ENCODE assay signal across 16 mouse cellular contexts in genomic region chr6:125590471-125590870, GRCm38 (mm10).
"Had no signal": no experiment of that assay in that cellular context is flagged by ENCODE, and none has a peak within 500 bp of the region (broad histone marks: within the 10 kb centered on the region; RNA-seq: fewer than 3 reads in every experiment).

No protein-coding gene starts in this region.

- DNase-seq: kidney, adult 8-10 months; kidney, postnatal 14 days; kidney, postnatal 4 days; left cerebral cortex, postnatal 4 days; lung, adult 18-20 months; right cerebral cortex, postnatal 25 days; spleen, adult 18-20 months; thymus, postnatal 25 days had no signal

- H3K27me3 ChIP-seq: hindbrain, embryonic 15.5 days; limb, embryonic 15.5 days; megakaryocyte, embryonic 14.5 days; midbrain, embryonic 12.5 days; stomach, embryonic 15.5 days had no signal

- ATAC-seq: intestine, postnatal 0 days; midbrain, embryonic 16.5 days had no signal

- H3K27ac ChIP-seq: hindbrain, embryonic 15.5 days; limb, embryonic 12.5 days; limb, embryonic 15.5 days; midbrain, embryonic 12.5 days had no signal

- H3K36me3 ChIP-seq: hindbrain, embryonic 15.5 days; limb, embryonic 12.5 days; limb, embryonic 15.5 days; midbrain, embryonic 12.5 days; stomach, embryonic 15.5 days had no signal

- H3K9me3 ChIP-seq: hindbrain, embryonic 15.5 days; limb, embryonic 12.5 days; limb, embryonic 15.5 days; megakaryocyte, embryonic 14.5 days; midbrain, embryonic 12.5 days; stomach, embryonic 15.5 days had no signal

- H3K4me2 ChIP-seq: hindbrain, embryonic 15.5 days; limb, embryonic 12.5 days; limb, embryonic 15.5 days; midbrain, embryonic 12.5 days; stomach, embryonic 15.5 days had no signal

- H3K4me3 ChIP-seq: hindbrain, embryonic 15.5 days; limb, embryonic 12.5 days; limb, embryonic 15.5 days; megakaryocyte, embryonic 14.5 days; midbrain, embryonic 12.5 days; stomach, embryonic 15.5 days had no signal

- H3K9ac ChIP-seq: hindbrain, embryonic 15.5 days; limb, embryonic 12.5 days; limb, embryonic 15.5 days; midbrain, embryonic 12.5 days; stomach, embryonic 15.5 days had no signal
